Mouse (Mus musculus) CH12.LX (cell line): ENCODE measurements around the gene Gm27021.

Experiments used
- CTCF ChIP-seq, 2 experiments: IDR thresholded peaks in 1 of 2; conservative IDR thresholded peaks in 1 of 2; 2 replicates each; pipeline ENCODE4 v1.5.1; 2011 to 2012; ENCODE audit warnings: low read depth in 2 of 2, low read length in 2 of 2, improper control_type of control experiment in 1 of 2, inconsistent platforms in 1 of 2, mild to moderate bottlenecking in 1 of 2, moderate library complexity in 1 of 2
- EP300 ChIP-seq: IDR thresholded peaks from 2 replicates; pipeline ENCODE4 v1.6.1; 2011; ENCODE audit warnings: low read length, improper control_type of control experiment
- MAX ChIP-seq: IDR thresholded peaks from 2 replicates; pipeline ENCODE4 v1.6.1; 2011; ENCODE audit warnings: low read length, improper control_type of control experiment
- MXI1 ChIP-seq: IDR thresholded peaks from 2 replicates; pipeline ENCODE4 v1.6.1; 2011; ENCODE audit warnings: mild to moderate bottlenecking, low read depth, low read length, improper control_type of control experiment
- MYC ChIP-seq: IDR thresholded peaks from 2 replicates; pipeline ENCODE4 v1.6.1; 2011; ENCODE audit warnings: low read depth, mild to moderate bottlenecking, improper control_type of control experiment, low read length
- NRF1 ChIP-seq: IDR thresholded peaks from 2 replicates; pipeline ENCODE4 v1.6.1; 2014; ENCODE audit warnings: low read depth, mild to moderate bottlenecking, inconsistent platforms, low read length, improper control_type of control experiment, moderate library complexity
- POLR2A ChIP-seq: IDR thresholded peaks from 2 replicates; pipeline ENCODE4 v1.6.1; 2011; ENCODE audit warnings: low read depth, mild to moderate bottlenecking, improper control_type of control experiment, low read length
- TCF12 ChIP-seq: IDR thresholded peaks from 2 replicates; pipeline ENCODE4 v1.6.1; 2014; ENCODE audit warnings: low read depth, mild to moderate bottlenecking, inconsistent platforms, low read length, improper control_type of control experiment
- USF1 ChIP-seq: IDR thresholded peaks from 2 replicates; pipeline ENCODE4 v1.6.1; 2014; ENCODE audit warnings: low read depth, mild to moderate bottlenecking, inconsistent platforms, low read length, improper control_type of control experiment

DNA sequence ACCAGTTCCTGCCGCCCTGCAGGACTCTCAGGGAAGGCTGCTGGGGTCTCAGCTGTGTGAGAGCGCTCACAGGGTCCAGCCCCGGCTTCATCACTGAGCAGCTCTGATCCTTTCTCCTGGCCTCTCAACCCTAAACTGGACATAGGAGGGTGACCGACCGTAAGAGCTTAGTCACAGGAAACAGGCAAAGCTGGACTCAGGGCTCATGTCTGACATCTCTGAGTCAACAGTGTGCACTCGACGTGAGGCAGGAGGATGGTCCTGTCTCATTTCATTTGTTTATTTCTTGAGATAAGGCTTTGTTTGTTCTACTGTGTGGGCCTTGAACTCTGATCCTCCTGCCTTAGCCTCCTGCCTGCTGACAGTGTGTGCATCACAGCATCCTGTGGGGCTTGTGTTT lies 47.4 kb downstream of the Gm27021 start:
- no peak for TF ChIP-seq MYC
- no peak for TF ChIP-seq TCF12
- no peak for TF ChIP-seq MXI1
- no peak for TF ChIP-seq CTCF (conservative IDR thresholded peaks at IDR 0.05 in 1 of 2, IDR thresholded peaks at IDR 0.05 in 1 of 2; ENCODE audit: low read depth in 2 of 2, low read length in 2 of 2)
- no peak for TF ChIP-seq MAX
- TF ChIP-seq NRF1, result no peak
- no peak for TF ChIP-seq USF1
- TF ChIP-seq EP300, result no peak
- no peak for TF ChIP-seq POLR2A
